Mouse (Mus musculus): Measurements from ENCODE around the gene Fam71f2.

- TF ChIP-seq TAL1 (IDR thresholded peaks at IDR 0.05; ENCODE audit: low read length) (no peak), GATA1 (IDR thresholded peaks at IDR 0.05; ENCODE audit: low read length) (no peak)
Observed at GRCm38 (mm10) chr6:29308846-29309605, 29.6 kb downstream of the Fam71f2 start.
